Mouse (Mus musculus) small intestine, adult 10 weeks (tissue): ENCODE data around the gene Tyrobp. TPM values are rescaled to one million over a fixed set of nuclear protein-coding genes. Genes with fewer than 3 reads are reported as not detected.

Experiments used
- polyA plus RNA-seq: library from polyadenylated mRNA; stranded (reverse); fragments of 350-450 nt; fragmentation: Illumina TruSeq; extraction: RNeasy Lipid Tissue Mini Kit (QIAGEN cat#74804); gene quantifications from one replicate; pipeline ENCODE4 v1.2.3, GENCODE M21; 2014; ENCODE audit warnings: low replicate concordance

The Tyrobp gene
- polyA plus RNA-seq = 2.8 TPM

GRCm38 (mm10) chr7:30413596-30413995 lies at the start of gene Tyrobp:
Gene Tyrobp, plus strand, starts transcription at chr7:30413760.

GRCm38 (mm10) chr7:30419561-30420499 lies 6.3 kb downstream of the Tyrobp start, which contains the start of gene Hcst:
Gene Hcst, minus strand, starts transcription at chr7:30419854.

GRCm38 (mm10) chr7:30421175-30421889 lies 7.8 kb downstream of the Tyrobp start, which contains the start of gene Nfkbid:
Gene Nfkbid, plus strand, starts transcription at chr7:30421732.

GRCm38 (mm10) chr7:30444971-30445751 lies 31.6 kb downstream of the Tyrobp start, which contains the start of gene Aplp1:
Gene Aplp1, minus strand, starts transcription at chr7:30445535.

GRCm38 (mm10) chr7:30457629-30458330 lies 44.2 kb downstream of the Tyrobp start, which contains the start of the genes Kirrel2 and Nphs1:
Gene Kirrel2, minus strand, starts transcription at chr7:30457690.
Gene Nphs1, plus strand, starts transcription at chr7:30458315.

Other genes starting within 250 kb of the Tyrobp start
- 20.8 TPM for gene Zfp146, start 244.0 kb upstream of the Tyrobp start, polyA plus RNA-seq
- 4.2 TPM for gene Cox7a1, start 229.6 kb upstream of the Tyrobp start, polyA plus RNA-seq
- 24.3 TPM for gene Capns1, start 214.9 kb upstream of the Tyrobp start, polyA plus RNA-seq
- gene Polr2i, start 181.8 kb upstream of the Tyrobp start, polyA plus RNA-seq = not detected
- 3.2 TPM for gene Tbcb, start 181.5 kb upstream of the Tyrobp start, polyA plus RNA-seq
- not detected for gene Ovol3, start 178.0 kb upstream of the Tyrobp start, polyA plus RNA-seq
- gene Thap8, start 133.7 kb upstream of the Tyrobp start, polyA plus RNA-seq = not detected
- gene Wdr62, start 133.3 kb upstream of the Tyrobp start, polyA plus RNA-seq = not detected
- gene Clip3, start 122.0 kb upstream of the Tyrobp start, polyA plus RNA-seq = 1.2 TPM
- 2.9 TPM for gene Alkbh6, start 105.0 kb upstream of the Tyrobp start, polyA plus RNA-seq
- 1.6 TPM for gene Syne4, start 99.0 kb upstream of the Tyrobp start, polyA plus RNA-seq
- gene E130208F15Rik, start 92.0 kb upstream of the Tyrobp start, polyA plus RNA-seq = 0.71 TPM
- gene Sdhaf1, start 89.9 kb upstream of the Tyrobp start, polyA plus RNA-seq = 1.3 TPM
- 0.41 TPM for gene Lrfn3, start 51.0 kb upstream of the Tyrobp start, polyA plus RNA-seq
- not detected for gene Hcst, start 6.1 kb downstream of the Tyrobp start, polyA plus RNA-seq
- gene Nfkbid, start 8.0 kb downstream of the Tyrobp start, polyA plus RNA-seq = 0.67 TPM
- gene Aplp1, start 31.8 kb downstream of the Tyrobp start, polyA plus RNA-seq = 9.8 TPM
- not detected for gene Kirrel2, start 43.9 kb downstream of the Tyrobp start, polyA plus RNA-seq
- 0.15 TPM for gene Nphs1, start 44.6 kb downstream of the Tyrobp start, polyA plus RNA-seq
- not detected for gene Prodh2, start 79.9 kb downstream of the Tyrobp start, polyA plus RNA-seq
- 0.11 TPM for gene Arhgap33, start 121.3 kb downstream of the Tyrobp start, polyA plus RNA-seq
- 28.5 TPM for gene Hspb6, start 138.4 kb downstream of the Tyrobp start, polyA plus RNA-seq
- 0.97 TPM for gene Proser3, start 138.5 kb downstream of the Tyrobp start, polyA plus RNA-seq
- gene Lin37, start 146.1 kb downstream of the Tyrobp start, polyA plus RNA-seq = not detected
- 2.6 TPM for gene U2af1l4, start 149.5 kb downstream of the Tyrobp start, polyA plus RNA-seq
- 6.2 TPM for gene Gm49396, start 149.6 kb downstream of the Tyrobp start, polyA plus RNA-seq
- gene Psenen, start 149.9 kb downstream of the Tyrobp start, polyA plus RNA-seq = 17.3 TPM
- not detected for gene Igflr1, start 151.7 kb downstream of the Tyrobp start, polyA plus RNA-seq
- gene Kmt2b, start 175.0 kb downstream of the Tyrobp start, polyA plus RNA-seq = 4.6 TPM
- gene Zbtb32, start 185.1 kb downstream of the Tyrobp start, polyA plus RNA-seq = not detected
- gene Upk1a, start 199.1 kb downstream of the Tyrobp start, polyA plus RNA-seq = not detected
- 1,034 TPM for gene Cox6b1, start 212.4 kb downstream of the Tyrobp start, polyA plus RNA-seq
- gene Etv2, start 222.1 kb downstream of the Tyrobp start, polyA plus RNA-seq = not detected
- not detected for gene Rbm42, start 236.6 kb downstream of the Tyrobp start, polyA plus RNA-seq